Comparison of ENCODE assay signal across 8 mouse cellular contexts in genomic region chr11:75650958-75651425, GRCm38 (mm10). TPM values are rescaled to one million over a fixed set of nuclear protein-coding genes. Genes with fewer than 3 reads are reported as not detected.
DNase-seq lines count a peak whose midpoint lies in the region; ATAC-seq and TF ChIP-seq lines count a peak whose summit lies in the region.

No protein-coding gene starts in this region.

- H3K4me3 ChIP-seq in heart, embryonic 13.5 days = peak overlapping the region; percentile 78
- H3K4me3 ChIP-seq in embryonic facial prominence, embryonic 12.5 days = peak overlapping the region; percentile 58
- H3K4me3 ChIP-seq in limb, embryonic 10.5 days = peak overlapping the region; percentile 73
- peak overlapping the region; percentile 47 for H3K4me3 ChIP-seq in midbrain, postnatal 0 days (ENCODE audit: low read depth, low read length)

- WGBS in heart, embryonic 13.5 days = 41% methylated on average over 13 of the region's 13 CpGs
- 46% methylated on average over 13 of the region's 13 CpGs for WGBS in embryonic facial prominence, embryonic 12.5 days
- 60% methylated on average over 10 of the region's 13 CpGs for WGBS in limb, embryonic 10.5 days
- 48% methylated on average over 13 of the region's 13 CpGs for WGBS in midbrain, postnatal 0 days

- DNase-seq in heart, adult 11 months = no peak
- DNase-seq in limb, embryonic 10.5 days (ENCODE audit: low spot score) = no peak
- DNase-seq in midbrain, postnatal 0 days (ENCODE audit: low spot score) = no peak
- DNase-seq in B cell, adult 2 months = no peak
- DNase-seq in right cerebral cortex, postnatal 10 days (ENCODE audit: low spot score in 2 of 2) = no peak
- DNase-seq in adrenal gland, adult 8-10 months = no peak

- no peaks in the 10 kb centered on the region for H3K9me3 ChIP-seq in heart, embryonic 13.5 days
- H3K9me3 ChIP-seq in embryonic facial prominence, embryonic 12.5 days = no peaks in the 10 kb centered on the region
- no peaks in the 10 kb centered on the region for H3K9me3 ChIP-seq in limb, embryonic 10.5 days (replicated peaks)
- no peaks in the 10 kb centered on the region for H3K9me3 ChIP-seq in midbrain, postnatal 0 days (ENCODE audit: low read length)

- ATAC-seq in heart, embryonic 13.5 days (ENCODE audit: extremely low read depth, insufficient number of reproducible peaks, low FRiP score, low TSS enrichment) = no peak
- no peak for ATAC-seq in embryonic facial prominence, embryonic 12.5 days (ENCODE audit: insufficient number of reproducible peaks, insufficient read depth, low FRiP score, low TSS enrichment)
- no peak; the same call in 1 of the 2 replicates for ATAC-seq in midbrain, postnatal 0 days (ENCODE audit: low FRiP score)

- H3K36me3 ChIP-seq in heart, embryonic 13.5 days = no peaks in the 10 kb centered on the region
- H3K36me3 ChIP-seq in embryonic facial prominence, embryonic 12.5 days = no peaks in the 10 kb centered on the region
- no peaks in the 10 kb centered on the region for H3K36me3 ChIP-seq in limb, embryonic 10.5 days
- no peaks in the 10 kb centered on the region for H3K36me3 ChIP-seq in midbrain, postnatal 0 days (ENCODE audit: insufficient read depth, low read length)

- peak overlapping the region; percentile 93 for H3K9ac ChIP-seq in heart, embryonic 13.5 days
- H3K9ac ChIP-seq in embryonic facial prominence, embryonic 12.5 days = peak overlapping the region; percentile 66
- peak overlapping the region; percentile 62; the same call in 1 of the 2 replicates for H3K9ac ChIP-seq in midbrain, postnatal 0 days (replicated peaks; ENCODE audit: low read length, poor library complexity, severe bottlenecking)

- no peaks in the 10 kb centered on the region for H3K27me3 ChIP-seq in heart, embryonic 13.5 days (replicated peaks)
- H3K27me3 ChIP-seq in embryonic facial prominence, embryonic 12.5 days = peaks cover 24% of the 10 kb centered on the region
- H3K27me3 ChIP-seq in limb, embryonic 10.5 days (ENCODE audit: low read depth, poor library complexity, severe bottlenecking) = peaks cover 40% of the 10 kb centered on the region
- peaks cover 23% of the 10 kb centered on the region for H3K27me3 ChIP-seq in midbrain, postnatal 0 days (ENCODE audit: insufficient read depth, low read length)

- peak overlapping the region; percentile 93 for H3K27ac ChIP-seq in heart, embryonic 13.5 days (replicated peaks)
- H3K27ac ChIP-seq in embryonic facial prominence, embryonic 12.5 days = peak overlapping the region; percentile 61; the same call in 1 of the 2 replicates
- peak overlapping the region; percentile 87 for H3K27ac ChIP-seq in limb, embryonic 10.5 days
- peak overlapping the region; percentile 51; the same call in 1 of the 2 replicates for H3K27ac ChIP-seq in midbrain, postnatal 0 days (ENCODE audit: low read depth, low read length)

- H3K4me2 ChIP-seq in heart, embryonic 13.5 days = peak overlapping the region; percentile 88
- peak overlapping the region; percentile 86 for H3K4me2 ChIP-seq in embryonic facial prominence, embryonic 12.5 days (replicated peaks)
- peak overlapping the region; percentile 67 for H3K4me2 ChIP-seq in midbrain, postnatal 0 days (ENCODE audit: low read depth, low read length, poor library complexity, severe bottlenecking)

- TF ChIP-seq CTCF in midbrain, postnatal 0 days (IDR thresholded peaks at IDR 0.05) = no peak

- peaks cover 71% of the 10 kb centered on the region for H3K4me1 ChIP-seq in heart, embryonic 13.5 days
- H3K4me1 ChIP-seq in embryonic facial prominence, embryonic 12.5 days = peaks cover 20% of the 10 kb centered on the region
- peaks cover 60% of the 10 kb centered on the region for H3K4me1 ChIP-seq in limb, embryonic 10.5 days
- peaks cover 16% of the 10 kb centered on the region for H3K4me1 ChIP-seq in midbrain, postnatal 0 days (ENCODE audit: insufficient read depth, low read length)

RNA-seq across cellular contexts. Expression of gene Myo1c, which starts 0.7 kb away (rescaled TPM):
- 58.4 and 58.7 TPM in 2 replicates for polyA plus RNA-seq in heart, embryonic 13.5 days (2015; fragmentation: Nextera tagmentation; extraction: Ambion mirVana)
- 28.0 and 31.0 TPM in 2 replicates for polyA plus RNA-seq in embryonic facial prominence, embryonic 12.5 days (2016; fragmentation: Nextera tagmentation; extraction: Ambion mirVana)
- 19.7 and 20.2 TPM in 2 replicates for polyA plus RNA-seq in limb, embryonic 10.5 days (2016; fragmentation: Nextera tagmentation; extraction: Ambion mirVana)
- 19.3 and 22.8 TPM in 2 replicates for total RNA-seq in midbrain, postnatal 0 days (2014; rRNA removed)
- polyA plus RNA-seq in midbrain, postnatal 0 days (2015; fragmentation: Nextera tagmentation; extraction: Ambion mirVana) = 7.7 and 7.8 TPM in 2 replicates
- 100 to 1,000 TPM; 151 to 208 (median 180) TPM for total RNA-seq in adrenal gland, adult 8-10 months (2022)

RNA-seq across cellular contexts. Expression of gene Inpp5k, which starts 20.2 kb away (rescaled TPM):
- polyA plus RNA-seq in heart, embryonic 13.5 days (2015; fragmentation: Nextera tagmentation; extraction: Ambion mirVana) = 18.9 and 20.9 TPM in 2 replicates
- polyA plus RNA-seq in embryonic facial prominence, embryonic 12.5 days (2016; fragmentation: Nextera tagmentation; extraction: Ambion mirVana) = 19.8 and 20.8 TPM in 2 replicates
- polyA plus RNA-seq in limb, embryonic 10.5 days (2016; fragmentation: Nextera tagmentation; extraction: Ambion mirVana) = 14.4 and 17.6 TPM in 2 replicates
- 50.0 and 50.2 TPM in 2 replicates for total RNA-seq in midbrain, postnatal 0 days (2014; rRNA removed)
- 43.7 and 49.9 TPM in 2 replicates for polyA plus RNA-seq in midbrain, postnatal 0 days (2015; fragmentation: Nextera tagmentation; extraction: Ambion mirVana)
- total RNA-seq in adrenal gland, adult 8-10 months (2022) = 10 to 100 TPM; 46.2 to 62.5 (median 53.6) TPM

RNA-seq across cellular contexts. Expression of gene Crk, which starts 28.1 kb away (rescaled TPM):
- 84.8 and 93.1 TPM in 2 replicates for polyA plus RNA-seq in heart, embryonic 13.5 days (2015; fragmentation: Nextera tagmentation; extraction: Ambion mirVana)
- polyA plus RNA-seq in embryonic facial prominence, embryonic 12.5 days (2016; fragmentation: Nextera tagmentation; extraction: Ambion mirVana) = 135 and 142 TPM in 2 replicates
- 105 and 123 TPM in 2 replicates for polyA plus RNA-seq in limb, embryonic 10.5 days (2016; fragmentation: Nextera tagmentation; extraction: Ambion mirVana)
- 79.5 and 90.1 TPM in 2 replicates for total RNA-seq in midbrain, postnatal 0 days (2014; rRNA removed)
- polyA plus RNA-seq in midbrain, postnatal 0 days (2015; fragmentation: Nextera tagmentation; extraction: Ambion mirVana) = 71.6 and 75.0 TPM in 2 replicates
- 100 to 1,000 TPM; 115 to 125 (median 117) TPM for total RNA-seq in adrenal gland, adult 8-10 months (2022)
